Mouse (Mus musculus): ENCODE measurements around the gene Atp6v1b1. TPM values are rescaled to one million over a fixed set of nuclear protein-coding genes. Genes with fewer than 3 reads are reported as not detected.

The Atp6v1b1 gene
- polyA plus RNA-seq (2012; rRNA removed; ENCODE audit: low replicate concordance), result 44.0 and 51.0 TPM in 2 replicates

DNA sequence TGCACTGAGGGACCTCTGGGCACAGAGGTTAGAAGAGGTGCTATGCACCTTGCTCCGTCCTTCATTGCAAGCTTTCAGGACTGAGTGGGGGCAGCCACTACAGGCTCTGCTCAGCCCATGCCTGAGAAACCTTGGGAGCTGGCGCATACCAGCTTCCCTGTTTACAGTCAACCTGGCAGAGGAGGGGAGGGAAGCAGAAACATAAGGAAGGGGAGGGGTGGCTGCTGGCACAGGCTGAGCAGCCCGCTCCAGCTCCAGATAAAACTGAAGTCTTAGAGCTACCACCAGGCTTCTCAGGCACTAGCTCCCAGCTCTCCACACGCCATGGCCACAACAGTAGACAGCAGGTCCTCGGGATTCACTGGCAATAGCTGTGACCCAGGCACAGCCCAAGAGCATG lies at the start of gene Atp6v1b1:
TSS of gene Atp6v1b1 (plus strand) at position 230 of the 400 bp plus-strand sequence.

DNA sequence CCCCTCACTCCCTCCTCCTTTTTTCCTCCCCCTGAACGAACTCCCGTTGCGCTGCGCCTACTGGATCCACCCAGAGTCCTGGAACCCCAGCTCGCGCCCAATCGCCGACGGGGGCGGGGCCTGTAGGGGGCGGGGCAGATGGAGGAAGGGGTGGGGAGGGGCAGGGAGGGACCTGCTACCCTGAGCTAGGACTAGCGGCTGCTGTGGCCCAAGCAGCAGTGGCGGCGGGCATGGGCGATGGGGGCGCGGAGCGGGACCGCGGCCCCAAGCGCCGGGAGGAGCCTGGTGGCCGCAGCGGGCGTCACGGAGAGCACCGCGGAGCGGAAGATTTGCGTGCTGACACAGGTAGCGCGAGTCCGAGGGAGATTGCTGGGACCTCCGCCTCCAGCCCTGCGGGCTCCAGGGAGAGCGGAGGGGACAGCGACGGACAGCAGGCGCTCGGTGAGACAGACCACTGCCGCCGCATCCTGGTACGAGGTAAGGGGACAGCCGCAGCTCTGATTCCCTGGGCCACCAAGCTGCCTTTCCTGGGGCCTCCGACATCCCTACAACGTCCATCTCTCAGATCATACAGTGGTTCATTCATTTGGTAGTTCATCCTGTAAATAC lies 31.6 kb upstream of the Atp6v1b1 start, which contains the start of gene Vax2:
TSS of gene Vax2 (plus strand) at position 198 of the 609 bp plus-strand sequence.

DNA sequence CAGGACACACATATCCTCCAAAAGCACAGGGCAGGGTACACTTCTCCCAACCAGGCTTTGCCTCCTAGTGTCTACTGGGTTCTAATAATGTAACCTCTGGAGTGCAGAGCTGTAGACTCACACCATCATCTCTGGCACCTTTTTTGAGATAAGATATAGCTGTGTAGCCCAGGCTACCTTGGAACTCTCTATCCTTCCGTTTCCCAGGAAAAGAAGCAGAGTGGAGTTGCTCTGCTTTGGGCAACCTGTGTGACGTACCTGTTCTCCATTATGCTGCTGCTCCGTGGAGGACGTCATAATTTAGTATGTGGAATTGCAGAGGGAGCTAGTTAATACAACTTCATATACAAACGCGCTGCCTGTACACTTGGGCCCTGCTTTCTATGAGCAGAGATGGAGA lies 19.6 kb downstream of the Atp6v1b1 start, which contains the start of gene Ankrd53:
TSS of gene Ankrd53 (plus strand) at position 301 of the 400 bp plus-strand sequence.

DNA sequence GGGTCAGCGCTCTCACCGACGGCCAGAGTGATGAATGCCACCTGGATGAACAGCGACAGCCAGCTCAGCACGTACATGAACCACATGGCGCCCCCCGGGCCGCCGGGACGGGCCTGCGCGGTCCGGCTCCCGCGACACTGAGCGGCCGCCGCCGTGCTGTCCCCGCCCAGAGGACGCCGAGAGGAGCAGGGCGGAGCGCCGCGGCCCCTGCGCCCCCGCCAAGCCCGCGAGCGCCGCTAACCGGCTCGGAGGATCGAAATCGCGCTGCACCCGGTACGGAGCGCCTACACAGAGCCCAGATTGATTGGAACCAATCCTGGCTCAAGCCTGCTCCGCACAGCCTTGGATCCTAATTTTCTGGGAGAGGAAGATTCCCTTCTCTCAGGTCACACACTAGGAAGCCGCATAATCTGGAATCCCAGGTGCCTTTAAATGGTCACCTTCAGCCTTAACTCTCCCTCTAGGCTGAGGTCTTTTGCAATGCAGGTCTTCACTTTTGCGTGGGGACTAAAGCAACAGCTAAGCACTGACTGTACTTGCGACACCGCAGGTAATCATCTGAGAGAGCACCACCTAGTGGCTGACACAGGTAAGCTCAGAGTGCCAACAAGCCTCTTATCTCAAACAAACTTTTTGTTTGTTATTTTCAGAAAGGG lies 33.0 kb downstream of the Atp6v1b1 start, which contains the start of gene Tex261:
TSS of gene Tex261 (minus strand) at position 176 of the 656 bp plus-strand sequence.

DNA sequence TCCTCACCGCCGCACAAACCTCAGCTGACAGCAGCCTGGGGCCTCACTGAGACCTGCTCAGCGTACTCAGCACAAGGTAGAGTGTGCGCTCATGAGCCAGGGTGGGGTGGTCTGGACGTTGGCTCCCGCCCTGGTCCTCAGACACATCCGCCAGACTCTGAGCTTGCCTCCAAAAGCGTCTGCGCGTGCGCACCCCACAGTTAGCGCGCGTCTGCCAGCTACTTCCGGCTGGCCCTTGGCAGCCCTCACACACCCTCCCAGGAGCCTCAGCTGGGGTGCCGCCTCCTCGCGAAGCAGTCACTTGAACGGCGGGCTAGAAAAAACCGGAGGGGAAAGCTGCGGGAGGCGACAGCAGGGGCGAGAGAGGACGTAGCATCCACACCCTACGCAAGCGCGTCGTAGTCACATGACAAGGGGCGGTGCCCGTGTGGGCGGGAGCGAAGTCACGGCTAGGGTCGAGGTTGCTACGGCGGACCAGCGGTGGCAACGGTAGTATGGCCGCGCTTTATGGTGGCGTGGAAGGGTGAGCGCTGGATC lies 52.0 kb downstream of the Atp6v1b1 start, which contains the start of gene Nagk:
TSS of gene Nagk (plus strand) at position 223 of the 537 bp plus-strand sequence.

Other genes starting within 250 kb of the Atp6v1b1 start
- gene Dguok, start 236.0 kb upstream of the Atp6v1b1 start, polyA plus RNA-seq (2012; rRNA removed; ENCODE audit: low replicate concordance), result 58.5 and 69.4 TPM in 2 replicates
- gene Actg2, start 206.7 kb upstream of the Atp6v1b1 start, polyA plus RNA-seq (2012; rRNA removed; ENCODE audit: low replicate concordance), result 17.1 and 21.6 TPM in 2 replicates
- 10.1 and 18.0 TPM in 2 replicates for gene Stambp, start 170.3 kb upstream of the Atp6v1b1 start, polyA plus RNA-seq (2012; rRNA removed; ENCODE audit: low replicate concordance)
- not detected in 2 replicates for gene Clec4f, start 86.8 kb upstream of the Atp6v1b1 start, polyA plus RNA-seq (2012; rRNA removed; ENCODE audit: low replicate concordance)
- gene Cd207, start 65.1 kb upstream of the Atp6v1b1 start, polyA plus RNA-seq (2012; rRNA removed; ENCODE audit: low replicate concordance), result 1.7 and 2.5 TPM in 2 replicates
- gene Vax2, start 31.7 kb upstream of the Atp6v1b1 start, polyA plus RNA-seq (2012; rRNA removed; ENCODE audit: low replicate concordance), result 0.11 and 0.14 TPM in 2 replicates
- not detected in 2 replicates for gene Ankrd53, start 19.7 kb downstream of the Atp6v1b1 start, polyA plus RNA-seq (2012; rRNA removed; ENCODE audit: low replicate concordance)
- 113 and 176 TPM in 2 replicates for gene Tex261, start 32.8 kb downstream of the Atp6v1b1 start, polyA plus RNA-seq (2012; rRNA removed; ENCODE audit: low replicate concordance)
- gene Nagk, start 52.0 kb downstream of the Atp6v1b1 start, polyA plus RNA-seq (2012; rRNA removed; ENCODE audit: low replicate concordance), result 17.5 and 20.0 TPM in 2 replicates
- gene Paip2b, start 88.8 kb downstream of the Atp6v1b1 start, polyA plus RNA-seq (2012; rRNA removed; ENCODE audit: low replicate concordance), result 8.8 and 17.5 TPM in 2 replicates
- gene Zfp638, start 124.1 kb downstream of the Atp6v1b1 start, polyA plus RNA-seq (2012; rRNA removed; ENCODE audit: low replicate concordance), result 6.3 and 10.6 TPM in 2 replicates